26 mouse cellular contexts compared by ENCODE assay signal in the genomic region with DNA sequence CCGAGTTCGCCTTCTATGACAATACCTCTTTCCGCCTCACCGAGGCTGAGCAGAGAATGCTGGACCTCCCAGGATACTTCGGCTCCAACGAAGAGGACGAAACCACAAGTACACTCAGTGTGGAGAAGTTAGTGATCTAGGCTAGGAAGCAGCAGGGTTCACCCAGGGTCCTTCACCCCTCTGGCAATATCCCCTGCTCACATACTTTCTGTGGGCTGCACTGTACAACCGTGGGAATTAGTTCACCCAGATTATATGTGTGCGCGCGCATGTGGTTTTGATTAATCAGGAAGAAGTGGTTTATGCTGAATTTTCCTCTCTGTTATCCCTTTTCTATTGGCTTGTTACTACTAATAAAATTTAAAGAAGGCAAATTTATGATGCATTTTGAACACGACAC. TPM values are rescaled to one million over a fixed set of nuclear protein-coding genes. Genes with fewer than 3 reads are reported as not detected.
DNase-seq lines count a peak whose midpoint lies in the region; ATAC-seq and TF ChIP-seq lines count a peak whose summit lies in the region.
"Had no signal": no experiment of that assay in that cellular context is flagged by ENCODE, and none has a peak within 500 bp of the region (broad histone marks: within the 10 kb centered on the region; RNA-seq: fewer than 3 reads in every experiment).

No protein-coding gene starts in this region.

- H3K9ac ChIP-seq in heart, postnatal 0 days (replicated peaks; ENCODE audit: low read depth, low read length): no peak overlapping the region
- no peak overlapping the region for H3K9ac ChIP-seq in lung, embryonic 16.5 days (ENCODE audit: low read length)
- no peak overlapping the region for H3K9ac ChIP-seq in embryonic facial prominence, embryonic 13.5 days
- H3K9ac ChIP-seq in kidney, embryonic 16.5 days (replicated peaks; ENCODE audit: low read length): no peak overlapping the region
- H3K9ac ChIP-seq: forebrain, embryonic 12.5 days; hindbrain, embryonic 13.5 days; liver, embryonic 13.5 days had no signal

- ATAC-seq in heart, postnatal 0 days (ENCODE audit: insufficient read depth, low read depth): no peak
- no peak for ATAC-seq in lung, embryonic 16.5 days (ENCODE audit: low read depth)
- 0 out of 2 replicates have a peak, but pooled peaks have one; percentile 70 for ATAC-seq in embryonic facial prominence, embryonic 13.5 days (ENCODE audit: insufficient number of reproducible peaks, insufficient read depth, low FRiP score, low TSS enrichment, low read depth)
- ATAC-seq in kidney, embryonic 16.5 days (ENCODE audit: low FRiP score, low TSS enrichment): no peak
- ATAC-seq: activated CD4-positive, CD25-positive, alpha-beta regulatory T cell, adult 4 months; inflammation-experienced regulatory T-cells, adult 6 months had no signal

- peak overlapping the region; percentile 74 for H3K27ac ChIP-seq in heart, postnatal 0 days (ENCODE audit: low read depth)
- peak overlapping the region; percentile 19 for H3K27ac ChIP-seq in lung, embryonic 16.5 days (ENCODE audit: low read length)
- H3K27ac ChIP-seq in embryonic facial prominence, embryonic 13.5 days: peak overlapping the region; percentile 44; the same call in 1 of the 2 replicates
- H3K27ac ChIP-seq in kidney, embryonic 16.5 days (ENCODE audit: low read length): no peak overlapping the region
- H3K27ac ChIP-seq: forebrain, embryonic 12.5 days; hindbrain, embryonic 13.5 days; liver, embryonic 13.5 days; macrophage; midbrain, embryonic 10.5 days had no signal

- no peaks in the 10 kb centered on the region for H3K27me3 ChIP-seq in heart, postnatal 0 days (ENCODE audit: control insufficient read depth, insufficient read depth, low read length)
- H3K27me3 ChIP-seq in lung, embryonic 16.5 days (ENCODE audit: control insufficient read depth, insufficient read depth, low read depth, low read length): no peaks in the 10 kb centered on the region
- H3K27me3 ChIP-seq in embryonic facial prominence, embryonic 13.5 days: no peaks in the 10 kb centered on the region
- no peaks in the 10 kb centered on the region for H3K27me3 ChIP-seq in kidney, embryonic 16.5 days (ENCODE audit: insufficient read depth, low read length)
- H3K27me3 ChIP-seq: forebrain, embryonic 12.5 days; hindbrain, embryonic 13.5 days; liver, embryonic 13.5 days had no signal

- TF ChIP-seq POLR2A in lung, adult 2 months (IDR thresholded peaks at IDR 0.05; ENCODE audit: borderline replicate concordance, extremely low read depth, low read depth, low read length): no peak

- H3K4me3 ChIP-seq in heart, postnatal 0 days (ENCODE audit: low read depth, low read length): no peak overlapping the region
- no peak overlapping the region for H3K4me3 ChIP-seq in lung, embryonic 16.5 days (ENCODE audit: low read length)
- H3K4me3 ChIP-seq in lung, adult 2 months (replicated peaks; ENCODE audit: extremely low read depth, low read depth, low read length): no peak overlapping the region
- H3K4me3 ChIP-seq in embryonic facial prominence, embryonic 13.5 days: no peak overlapping the region
- no peak overlapping the region for H3K4me3 ChIP-seq in kidney, embryonic 16.5 days (ENCODE audit: low read length)
- H3K4me3 ChIP-seq: forebrain, embryonic 12.5 days; hindbrain, embryonic 13.5 days; liver, embryonic 13.5 days; midbrain, embryonic 10.5 days had no signal

- H3K36me3 ChIP-seq in heart, postnatal 0 days (replicated peaks; ENCODE audit: control insufficient read depth, insufficient read depth, low read length): no peaks in the 10 kb centered on the region
- no peaks in the 10 kb centered on the region; the same call in 1 of the 2 replicates for H3K36me3 ChIP-seq in lung, embryonic 16.5 days (ENCODE audit: control insufficient read depth, insufficient read depth, low read length)
- no peaks in the 10 kb centered on the region; the same call in 1 of the 2 replicates for H3K36me3 ChIP-seq in embryonic facial prominence, embryonic 13.5 days
- no peaks in the 10 kb centered on the region for H3K36me3 ChIP-seq in kidney, embryonic 16.5 days (ENCODE audit: insufficient read depth, low read length)
- H3K36me3 ChIP-seq: forebrain, embryonic 12.5 days; liver, embryonic 13.5 days had no signal

- TF ChIP-seq CTCF in heart, postnatal 0 days (IDR thresholded peaks at IDR 0.05; ENCODE audit: low read depth): no peak
- TF ChIP-seq CTCF in lung, adult 2 months (IDR thresholded peaks at IDR 0.05; ENCODE audit: insufficient read depth, low read length): no peak

- H3K9me3 ChIP-seq in heart, postnatal 0 days (replicated peaks; ENCODE audit: control insufficient read depth, low read length): no peaks in the 10 kb centered on the region
- H3K9me3 ChIP-seq in lung, embryonic 16.5 days (ENCODE audit: control insufficient read depth, low read length): no peaks in the 10 kb centered on the region; the same call in 1 of the 2 replicates
- no peaks in the 10 kb centered on the region for H3K9me3 ChIP-seq in embryonic facial prominence, embryonic 13.5 days
- no peaks in the 10 kb centered on the region for H3K9me3 ChIP-seq in kidney, embryonic 16.5 days (ENCODE audit: low read length)
- H3K9me3 ChIP-seq: forebrain, embryonic 12.5 days; hindbrain, embryonic 13.5 days; liver, embryonic 13.5 days had no signal

- DNase-seq in heart, postnatal 0 days (ENCODE audit: low spot score): no peak
- no peak for DNase-seq in heart, postnatal 36 days
- no peak for DNase-seq in lung, adult 2 months
- peak; percentile 51 for DNase-seq in testis, postnatal 10 days (ENCODE audit: low spot score)
- no peak for DNase-seq in kidney, adult 8-10 months
- DNase-seq: adrenal gland, postnatal 10 days; B cell, adult 2 months; cerebellum, adult 9-11 months; liver, embryonic 13.5 days; thymus, postnatal 25 days had no signal

- WGBS in heart, postnatal 0 days: 77% methylated on average over 12 of the region's 12 CpGs
- WGBS in lung, embryonic 16.5 days: 77% methylated on average over 12 of the region's 12 CpGs
- WGBS in lung, adult 2 months: 50% methylated on average over 12 of the region's 12 CpGs
- WGBS in embryonic facial prominence, embryonic 13.5 days: 60% methylated on average over 12 of the region's 12 CpGs
- WGBS in kidney, embryonic 16.5 days: 80% methylated on average over 12 of the region's 12 CpGs

- intact Hi-C loops in heart, postnatal 36 days (cut with DNase I): no loop called here

- no peak for TF ChIP-seq EP300 in heart, postnatal 0 days (IDR thresholded peaks at IDR 0.05; ENCODE audit: low read depth)

- no peak overlapping the region for H3K4me2 ChIP-seq in heart, postnatal 0 days (ENCODE audit: low read depth, low read length)
- no peak overlapping the region for H3K4me2 ChIP-seq in lung, embryonic 16.5 days (ENCODE audit: low read depth, low read length)
- H3K4me2 ChIP-seq in embryonic facial prominence, embryonic 13.5 days: no peak overlapping the region
- no peak overlapping the region for H3K4me2 ChIP-seq in kidney, embryonic 16.5 days (replicated peaks; ENCODE audit: low read depth, low read length)
- H3K4me2 ChIP-seq: forebrain, embryonic 12.5 days; hindbrain, embryonic 13.5 days; liver, embryonic 13.5 days had no signal

- H3K4me1 ChIP-seq in heart, postnatal 0 days (ENCODE audit: control insufficient read depth, insufficient read depth): peaks cover 13% of the 10 kb centered on the region
- no peaks in the 10 kb centered on the region; the same call in 1 of the 2 replicates for H3K4me1 ChIP-seq in lung, embryonic 16.5 days (replicated peaks; ENCODE audit: control insufficient read depth, insufficient read depth, low read length)
- peaks cover 11% of the 10 kb centered on the region for H3K4me1 ChIP-seq in lung, adult 2 months (ENCODE audit: control insufficient read depth, insufficient read depth, low read length)
- H3K4me1 ChIP-seq in embryonic facial prominence, embryonic 13.5 days: peaks cover 15% of the 10 kb centered on the region; the same call in 1 of the 2 replicates
- no peaks in the 10 kb centered on the region; the same call in 1 of the 2 replicates for H3K4me1 ChIP-seq in kidney, embryonic 16.5 days (ENCODE audit: insufficient read depth, low read length)

RNA-seq across cellular contexts. Expression of gene Tpte, which starts 23.7 kb away (rescaled TPM):
- not detected in 2 replicates for total RNA-seq in heart, postnatal 0 days (2014; rRNA removed; ENCODE audit: low replicate concordance)
- not detected in 2 replicates for polyA plus RNA-seq in heart, postnatal 0 days (2015; fragmentation: Nextera tagmentation; extraction: Ambion mirVana)
- not detected for total RNA-seq in heart, postnatal 36 days (2021)
- not detected in 2 replicates for polyA plus RNA-seq in lung, embryonic 16.5 days (2015; fragmentation: Nextera tagmentation; extraction: Ambion mirVana)
- not detected in 2 replicates for polyA plus RNA-seq in lung, adult 2 months (2012; rRNA removed)
- polyA plus RNA-seq in embryonic facial prominence, embryonic 13.5 days (2015; fragmentation: Nextera tagmentation; extraction: Ambion mirVana): not detected in 2 replicates
- polyA plus RNA-seq in kidney, embryonic 16.5 days (2015; fragmentation: Nextera tagmentation; extraction: Ambion mirVana): 0.06 TPM in 1 of 2 replicates, not detected in the other
- total RNA-seq: adrenal gland, postnatal 10 days; heart, adult 18-20 months; layer of hippocampus, adult 8-10 months; left cerebral cortex, adult 18-20 months had no signal
- polyA plus RNA-seq: activated CD4-positive, CD25-positive, alpha-beta regulatory T cell, adult 4 months; frontal cortex, adult 2 months; heart, embryonic 14.5 days; hindbrain, embryonic 13.5 days; inflammation-experienced regulatory T-cells, adult 6 months; limb, embryonic 11.5 days; liver, embryonic 13.5 days; macrophage; midbrain, embryonic 10.5 days; small intestine, adult 2 months had no signal

RNA-seq across cellular contexts. Expression of gene Thsd1, which starts 32.4 kb away (rescaled TPM):
- 7.1 and 8.0 TPM in 2 replicates for total RNA-seq in heart, postnatal 0 days (2014; rRNA removed; ENCODE audit: low replicate concordance)
- 9.4 and 10.1 TPM in 2 replicates for polyA plus RNA-seq in heart, postnatal 0 days (2015; fragmentation: Nextera tagmentation; extraction: Ambion mirVana)
- 1 to 10 TPM; 5.9 to 6.9 TPM for total RNA-seq in heart, postnatal 36 days (2021)
- 34.4 and 35.0 TPM in 2 replicates for polyA plus RNA-seq in lung, embryonic 16.5 days (2015; fragmentation: Nextera tagmentation; extraction: Ambion mirVana)
- 23.1 and 25.5 TPM in 2 replicates for polyA plus RNA-seq in lung, adult 2 months (2012; rRNA removed)
- 9.8 and 10.2 TPM in 2 replicates for polyA plus RNA-seq in embryonic facial prominence, embryonic 13.5 days (2015; fragmentation: Nextera tagmentation; extraction: Ambion mirVana)
- 18.1 and 18.7 TPM in 2 replicates for polyA plus RNA-seq in kidney, embryonic 16.5 days (2015; fragmentation: Nextera tagmentation; extraction: Ambion mirVana)
